Comparison of ENCODE assay signal across 9 mouse cellular contexts in the genomic region with DNA sequence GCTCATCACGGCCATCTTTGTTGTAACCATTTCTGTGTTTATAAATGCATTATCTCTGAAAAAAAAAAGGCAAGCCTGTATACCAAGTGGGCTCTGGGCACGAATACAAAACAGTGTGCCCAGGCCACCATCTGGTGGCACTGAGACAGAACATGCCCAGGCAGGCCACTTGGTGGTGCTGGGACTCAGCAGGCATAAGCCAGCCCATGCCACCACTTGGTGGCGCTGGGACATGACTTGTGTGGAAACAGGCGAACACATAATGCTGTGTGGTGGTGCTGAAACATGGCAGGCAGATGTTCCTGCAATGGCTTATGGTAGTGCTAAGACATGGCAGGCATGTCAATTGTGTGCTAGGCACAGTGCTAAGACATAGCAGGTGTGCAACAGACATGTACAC. TPM values are rescaled to one million over a fixed set of nuclear protein-coding genes. Genes with fewer than 3 reads are reported as not detected.
DNase-seq lines count a peak whose midpoint lies in the region; TF ChIP-seq lines count a peak whose summit lies in the region.
"Had no signal": no experiment of that assay in that cellular context is flagged by ENCODE, and none has a peak within 500 bp of the region (broad histone marks: within the 10 kb centered on the region; RNA-seq: fewer than 3 reads in every experiment).

No protein-coding gene starts in this region.

- WGBS in small intestine, adult 2 months, result 79% methylated on average over 4 of the region's 4 CpGs

- DNase-seq in adrenal gland, adult 2 months, result peak; percentile 10
- no peak for DNase-seq in adrenal gland, adult 18-20 months (ENCODE audit: low spot score in 2 of 2)
- DNase-seq in 3T3-L1 (ENCODE audit: low read depth, low spot score) (peak; percentile 15), liver (peak; percentile 17)
- peak; percentile 14 for DNase-seq in c-Kit-positive CD71-negative TER-119-negative erythroid progenitor cells, embryonic 14.5 days (ENCODE audit: low read depth)
- DNase-seq in gastrocnemius, adult 8-10 months (ENCODE audit: low spot score in 2 of 2), result no peak
- no peak for DNase-seq in heart, postnatal 4 days

- H3K4me1 ChIP-seq in small intestine, adult 2 months (ENCODE audit: control insufficient read depth, insufficient read depth, insufficient read length, low read length), result no peaks in the 10 kb centered on the region
- H3K4me1 ChIP-seq: heart, embryonic 15.5 days had no signal

- H3K27me3 ChIP-seq in small intestine, adult 2 months (ENCODE audit: control insufficient read depth, insufficient read depth, low read length), result no peaks in the 10 kb centered on the region
- H3K27me3 ChIP-seq: heart, embryonic 15.5 days had no signal

- no peak overlapping the region for H3K4me3 ChIP-seq in small intestine, adult 2 months (ENCODE audit: low read depth, low read length)
- H3K4me3 ChIP-seq: heart, embryonic 15.5 days had no signal

- TF ChIP-seq POLR2A in small intestine, adult 2 months (IDR thresholded peaks at IDR 0.05; ENCODE audit: low read depth, low read length), result no peak

- no peak overlapping the region for H3K27ac ChIP-seq in small intestine, adult 2 months (ENCODE audit: insufficient read depth, low read depth, low read length)
- H3K27ac ChIP-seq: heart, embryonic 15.5 days had no signal

- H3K36me3 ChIP-seq in small intestine, adult 2 months (ENCODE audit: control insufficient read depth, insufficient read depth, low read length), result no peaks in the 10 kb centered on the region
- H3K36me3 ChIP-seq: heart, embryonic 15.5 days had no signal

- TF ChIP-seq CTCF in small intestine, adult 2 months (IDR thresholded peaks at IDR 0.05; ENCODE audit: extremely low read depth, insufficient read length, insufficient replicate concordance, low read depth, low read length), result peak; percentile 26; the same call in 1 of the 2 replicates

RNA-seq across cellular contexts. Expression of a gene that starts 11.3 kb away (rescaled TPM):
- 10 to 100 TPM; 20.6 TPM for total RNA-seq in adrenal gland, adult 2 months (2021)
- 0.57 and 0.90 TPM in 2 replicates for polyA plus RNA-seq in adrenal gland, adult 2 months (2012; rRNA removed)
- 10 to 100 TPM; 19.4 to 19.8 TPM for total RNA-seq in adrenal gland, adult 18-20 months (2021)
- polyA plus RNA-seq in small intestine, adult 2 months (2012; rRNA removed), result 0.29 and 0.60 TPM in 2 replicates
- 1 to 10 TPM; 6.8 to 8.5 (median 7.9) TPM for total RNA-seq in gastrocnemius, adult 8-10 months (2022)
- total RNA-seq in heart, postnatal 4 days (2021), result 10 to 100 TPM; 14.6 to 15.3 TPM

Comparison
In these comparisons a context has a peak if more than half of its experiments do, and no peak if none do; other contexts are left out.
1. DNase-seq: peak in adrenal gland, adult 2 months (single experiment), 3T3-L1 (single experiment), c-Kit-positive CD71-negative TER-119-negative erythroid progenitor cells, embryonic 14.5 days (single experiment) and liver (single experiment); none in adrenal gland, adult 18-20 months (0 of 2), gastrocnemius, adult 8-10 months (0 of 2) and heart, postnatal 4 days (single experiment).